24 mouse cellular contexts compared by ENCODE assay signal in the genomic region with DNA sequence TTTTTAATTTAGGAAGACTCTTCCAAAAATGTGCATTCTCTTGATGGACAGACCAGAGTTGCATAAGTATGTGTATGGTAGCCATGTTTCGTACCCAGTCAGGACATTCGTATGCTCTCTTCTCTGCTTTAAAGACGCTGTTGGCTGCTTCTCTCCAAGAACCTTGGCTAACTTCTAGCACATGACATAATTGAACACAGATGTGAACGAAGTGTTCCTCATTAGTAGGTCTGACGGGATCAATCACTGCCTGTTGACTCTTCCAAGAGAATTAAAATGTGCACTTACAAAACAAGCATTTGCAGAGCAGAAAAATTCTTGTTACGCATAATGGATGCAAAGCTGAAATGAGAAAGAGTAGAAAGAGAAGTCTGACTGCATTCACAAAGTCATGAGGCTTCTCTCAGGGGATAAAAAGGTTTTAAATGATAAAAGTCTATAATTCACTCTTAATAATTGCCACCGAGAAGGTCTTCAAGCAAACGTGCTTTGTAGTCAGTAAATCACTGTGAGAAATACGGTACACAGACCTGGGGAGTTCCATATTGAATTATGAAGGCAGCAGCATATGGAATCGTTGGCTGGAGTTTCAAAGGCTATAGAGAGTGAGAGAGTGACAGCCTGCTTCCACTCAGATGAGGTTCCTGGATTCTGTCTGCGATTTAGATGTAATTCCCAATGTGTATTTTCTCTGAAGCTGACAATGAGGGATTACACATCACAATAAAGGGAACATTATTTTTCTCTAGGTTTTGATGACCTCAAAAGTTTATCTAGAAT.
DNase-seq lines count a peak whose midpoint lies in the region; ATAC-seq lines count a peak whose summit lies in the region.
"Had no signal": no experiment of that assay in that cellular context is flagged by ENCODE, and none has a peak within 500 bp of the region (broad histone marks: within the 10 kb centered on the region; RNA-seq: fewer than 3 reads in every experiment).

No protein-coding gene starts in this region.

- no peaks in the 10 kb centered on the region for H3K9me3 ChIP-seq in forebrain, embryonic 14.5 days (replicated peaks; ENCODE audit: control insufficient read depth, low read length)
- H3K9me3 ChIP-seq in forebrain, embryonic 12.5 days: no peaks in the 10 kb centered on the region
- no peaks in the 10 kb centered on the region for H3K9me3 ChIP-seq in embryonic facial prominence, embryonic 14.5 days (ENCODE audit: control insufficient read depth, low read length)
- H3K9me3 ChIP-seq: heart, embryonic 10.5 days; hindbrain, embryonic 10.5 days; kidney, embryonic 15.5 days; midbrain, embryonic 12.5 days; neural tube, embryonic 15.5 days; stomach, embryonic 15.5 days had no signal

- no peak overlapping the region for H3K9ac ChIP-seq in forebrain, embryonic 14.5 days (ENCODE audit: low read length)
- no peak overlapping the region for H3K9ac ChIP-seq in forebrain, embryonic 12.5 days
- H3K9ac ChIP-seq in embryonic facial prominence, embryonic 14.5 days (ENCODE audit: low read depth, low read length): no peak overlapping the region
- H3K9ac ChIP-seq: kidney, embryonic 15.5 days; liver, postnatal 0 days; midbrain, embryonic 12.5 days; neural tube, embryonic 15.5 days; stomach, embryonic 15.5 days had no signal

- H3K4me3 ChIP-seq in forebrain, embryonic 14.5 days (ENCODE audit: low read depth, low read length): no peak overlapping the region
- no peak overlapping the region for H3K4me3 ChIP-seq in forebrain, embryonic 12.5 days (replicated peaks)
- no peak overlapping the region for H3K4me3 ChIP-seq in embryonic facial prominence, embryonic 14.5 days (ENCODE audit: low read depth, low read length)
- H3K4me3 ChIP-seq: heart, embryonic 10.5 days; hindbrain, embryonic 10.5 days; kidney, embryonic 15.5 days; midbrain, embryonic 12.5 days; neural tube, embryonic 15.5 days; stomach, embryonic 15.5 days had no signal

- H3K27ac ChIP-seq in forebrain, embryonic 14.5 days (ENCODE audit: low read depth, low read length): no peak overlapping the region
- H3K27ac ChIP-seq in forebrain, embryonic 12.5 days: no peak overlapping the region
- H3K27ac ChIP-seq in embryonic facial prominence, embryonic 14.5 days (replicated peaks; ENCODE audit: low read depth, low read length): no peak overlapping the region
- H3K27ac ChIP-seq: heart, embryonic 10.5 days; hindbrain, embryonic 10.5 days; hindbrain, postnatal 0 days; kidney, embryonic 15.5 days; macrophage; midbrain, embryonic 12.5 days; neural tube, embryonic 15.5 days; stomach, embryonic 15.5 days had no signal

- peak; percentile 30 for DNase-seq in forebrain, embryonic 14.5 days (ENCODE audit: low spot score)
- peak; percentile 12 for DNase-seq in brain, embryonic 18.5 days (ENCODE audit: low read depth, low spot score)
- DNase-seq in embryonic facial prominence, embryonic 14.5 days (ENCODE audit: low spot score): peak; percentile 85
- DNase-seq in mesoderm, embryonic 11.5 days (ENCODE audit: low read depth, low spot score): peak; percentile 2
- no peak for DNase-seq in adrenal gland, postnatal 4 days (ENCODE audit: low spot score in 2 of 2)
- DNase-seq in left cerebral cortex, postnatal 25 days (ENCODE audit: low spot score in 2 of 2): no peak
- DNase-seq: adrenal gland, postnatal 10 days; kidney, postnatal 36 days; liver, postnatal 0 days; right cerebral cortex, adult 18-20 months; right cerebral cortex, postnatal 4 days; thymus, postnatal 4 days had no signal

- H3K4me1 ChIP-seq in forebrain, embryonic 14.5 days (ENCODE audit: control insufficient read depth, insufficient read depth, low read length): no peaks in the 10 kb centered on the region
- no peaks in the 10 kb centered on the region for H3K4me1 ChIP-seq in forebrain, embryonic 12.5 days
- H3K4me1 ChIP-seq in embryonic facial prominence, embryonic 14.5 days (ENCODE audit: control insufficient read depth, insufficient read depth, low read length): 0 out of 2 replicates have a peak, but pooled peaks cover 4% of the 10 kb centered on the region
- H3K4me1 ChIP-seq: heart, embryonic 10.5 days; hindbrain, embryonic 10.5 days; kidney, embryonic 15.5 days; midbrain, embryonic 12.5 days; neural tube, embryonic 15.5 days; stomach, embryonic 15.5 days had no signal

- H3K27me3 ChIP-seq in forebrain, embryonic 14.5 days (replicated peaks; ENCODE audit: control insufficient read depth, insufficient read depth, low read length): no peaks in the 10 kb centered on the region
- H3K27me3 ChIP-seq in forebrain, embryonic 12.5 days: no peaks in the 10 kb centered on the region
- no peaks in the 10 kb centered on the region for H3K27me3 ChIP-seq in embryonic facial prominence, embryonic 14.5 days (replicated peaks; ENCODE audit: control insufficient read depth, insufficient read depth, low read length)
- H3K27me3 ChIP-seq: kidney, embryonic 15.5 days; midbrain, embryonic 12.5 days; neural tube, embryonic 15.5 days; stomach, embryonic 15.5 days had no signal

- ATAC-seq in forebrain, embryonic 14.5 days: no peak
- no peak for ATAC-seq in forebrain, embryonic 12.5 days (ENCODE audit: low FRiP score)
- no peak for ATAC-seq in embryonic facial prominence, embryonic 14.5 days (ENCODE audit: low read depth)
- ATAC-seq: hindbrain, postnatal 0 days; intestine, postnatal 0 days; liver, postnatal 0 days; lung, postnatal 0 days had no signal

- no peak overlapping the region for H3K4me2 ChIP-seq in forebrain, embryonic 14.5 days (ENCODE audit: low read length)
- H3K4me2 ChIP-seq in forebrain, embryonic 12.5 days: no peak overlapping the region
- peak overlapping the region; percentile 10; the same call in 1 of the 2 replicates for H3K4me2 ChIP-seq in embryonic facial prominence, embryonic 14.5 days (ENCODE audit: low read depth, low read length)
- H3K4me2 ChIP-seq: kidney, embryonic 15.5 days; liver, embryonic 11.5 days; midbrain, embryonic 12.5 days; neural tube, embryonic 15.5 days; stomach, embryonic 15.5 days had no signal

- H3K36me3 ChIP-seq in forebrain, embryonic 14.5 days (ENCODE audit: control insufficient read depth, insufficient read depth, low read length): no peaks in the 10 kb centered on the region
- no peaks in the 10 kb centered on the region for H3K36me3 ChIP-seq in forebrain, embryonic 12.5 days (replicated peaks)
- H3K36me3 ChIP-seq in embryonic facial prominence, embryonic 14.5 days (ENCODE audit: control insufficient read depth, insufficient read depth, low read length): no peaks in the 10 kb centered on the region
- H3K36me3 ChIP-seq: heart, embryonic 10.5 days; hindbrain, embryonic 10.5 days; kidney, embryonic 15.5 days; midbrain, embryonic 12.5 days; neural tube, embryonic 15.5 days; stomach, embryonic 15.5 days had no signal

- 70% methylated on average over 11 of the region's 11 CpGs for WGBS in forebrain, embryonic 14.5 days
- 76% methylated on average over 11 of the region's 11 CpGs for WGBS in forebrain, embryonic 12.5 days
- 31% methylated on average over 11 of the region's 11 CpGs for WGBS in embryonic facial prominence, embryonic 14.5 days

- intact Hi-C loops in left cerebral cortex, postnatal 25 days (cut with DNase I): loop anchor here (10.0 kb wide), 2 partner anchors 208 to 728 kb away; a partner anchor contains a TSS

Comparison
In these comparisons a context has a peak if more than half of its experiments do, and no peak if none do; other contexts are left out.
1. DNase-seq: peak in forebrain, embryonic 14.5 days (single experiment), brain, embryonic 18.5 days (single experiment), embryonic facial prominence, embryonic 14.5 days (single experiment) and mesoderm, embryonic 11.5 days (single experiment); none in adrenal gland, postnatal 4 days (0 of 2) and left cerebral cortex, postnatal 25 days (0 of 2).